Mouse (Mus musculus) intestine, postnatal 0 days (tissue): ENCODE measurements at regions not wholly inside any gene's neighbourhood (a gene's known extent, or its start where the extent isn't known, plus 50 kb on each side); places are given as distances from the start of the nearest gene placed in this dataset.

ENCODE experiments used
- ATAC-seq: fragments of 200-750 bp; cut with Nextera tagmentation; 2 replicates; pipeline ENCODE4 v1.8.0; 2017; ENCODE audit warnings: mild to moderate bottlenecking, moderate TSS enrichment, moderate library complexity
- H3K27ac ChIP-seq: fragments of 300-500 bp; sonication (generic); 2 replicates; pipeline ENCODE4 v1.5.1; 2014; ENCODE audit warnings: mild to moderate bottlenecking, low read depth, low read length, moderate library complexity
- H3K27me3 ChIP-seq: fragments of 300-500 bp; sonication (generic); replicated peaks from 2 replicates; pipeline ENCODE4 v1.6.1; 2014; ENCODE audit warnings: low read length, mixed read lengths; ENCODE audit not compliant: control insufficient read depth, insufficient read depth
- H3K36me3 ChIP-seq: fragments of 300-500 bp; sonication (generic); 2 replicates; pipeline ENCODE4 v1.6.1; 2014; ENCODE audit warnings: mild to moderate bottlenecking, moderate library complexity; ENCODE audit not compliant: control insufficient read depth, insufficient read depth
- H3K4me1 ChIP-seq: fragments of 300-500 bp; sonication (generic); replicated peaks from 2 replicates; pipeline ENCODE4 v1.6.1; 2014; ENCODE audit warnings: antibody characterized with exemption, low read length, mixed read lengths; ENCODE audit not compliant: control insufficient read depth, insufficient read depth
- H3K4me2 ChIP-seq: fragments of 300-500 bp; sonication (generic); replicated peaks from 2 replicates; pipeline ENCODE4 v1.6.1; 2014; ENCODE audit warnings: low read depth, mild to moderate bottlenecking, moderate library complexity
- H3K4me3 ChIP-seq: fragments of 300-500 bp; sonication (generic); 2 replicates; pipeline ENCODE4 v1.5.1; 2014; ENCODE audit warnings: low read depth, low read length
- H3K9ac ChIP-seq: fragments of 300-500 bp; sonication (generic); 2 replicates; pipeline ENCODE4 v1.6.1; 2014; ENCODE audit warnings: mild to moderate bottlenecking, low read depth, low read length
- H3K9me3 ChIP-seq: fragments of 300-500 bp; sonication (generic); 2 replicates; pipeline ENCODE4 v1.6.1; 2016; ENCODE audit warnings: mixed run types; ENCODE audit not compliant: control insufficient read depth
- CTCF ChIP-seq: sonication (generic); IDR thresholded peaks from 2 replicates; pipeline ENCODE4 v1.5.1; 2016; ENCODE audit warnings: low read depth, mild to moderate bottlenecking, control low read depth, antibody characterized with exemption, moderate library complexity
- WGBS: fragments of 180-500 bp; shearing (Covaris S2); extraction: QIAGEN DNeasy Blood & Tissue Kit; methylation state at CpG from one replicate; pipeline ENCODE4 v1.1.7; 2014; 5-methylcytosine and 5-hydroxymethylcytosine counted together

GRCm38 (mm10) chrX:11961350-11961749 lies 198.8 kb downstream of the Bcor start:
- Histone ChIP-seq H3K27ac (no peak overlapping the region), H3K4me2 (no peak overlapping the region), H3K9ac (no peak overlapping the region), H3K36me3 (no peaks in the 10 kb centered on the region), H3K4me1 (no peaks in the 10 kb centered on the region), H3K9me3 (no peaks in the 10 kb centered on the region), H3K27me3 (no peaks in the 10 kb centered on the region), H3K4me3 (no peak overlapping the region)
- TF ChIP-seq CTCF = no peak
- ATAC-seq = no peak
- WGBS = 21% methylated on average over 2 of the region's 2 CpGs

- WGBS = 79% methylated on average over 3 of the region's 3 CpGs
- no peak for TF ChIP-seq CTCF
- ATAC-seq = no peak
- Histone ChIP-seq H3K4me3 (no peak overlapping the region), H3K9me3 (no peaks in the 10 kb centered on the region), H3K27me3 (no peaks in the 10 kb centered on the region), H3K4me1 (no peaks in the 10 kb centered on the region), H3K36me3 (no peaks in the 10 kb centered on the region), H3K9ac (no peak overlapping the region), H3K27ac (no peak overlapping the region), H3K4me2 (no peak overlapping the region)
These were observed 195.7 kb downstream of the Bcor start for GRCm38 (mm10) chrX:11964428-11964827.

DNA sequence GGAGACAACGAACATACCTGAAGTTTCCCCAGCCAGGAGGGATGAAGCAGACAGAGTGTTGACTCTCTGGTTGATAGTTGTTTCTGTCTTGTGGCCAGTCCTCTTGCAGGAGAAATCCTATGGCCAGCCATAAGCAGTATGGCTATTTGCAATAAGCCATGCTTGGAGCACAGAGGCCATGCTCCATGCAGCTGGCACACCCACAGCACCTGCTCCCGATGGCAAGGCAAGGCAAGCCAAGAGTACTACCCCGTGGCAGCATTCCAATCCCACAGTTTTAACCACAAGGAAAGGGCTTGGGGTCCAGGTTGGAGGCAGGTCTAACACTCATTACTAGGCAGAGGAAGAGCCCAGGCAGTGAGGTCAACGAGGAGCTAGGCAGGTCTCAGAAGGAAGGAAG lies 181.5 kb downstream of the Bcor start:
- WGBS = 75% methylated on average over 4 of the region's 4 CpGs
- H3K36me3 ChIP-seq = no peaks in the 10 kb centered on the region
- no peak for ATAC-seq

GRCm38 (mm10) chrX:11983276-11983675 lies 176.9 kb downstream of the Bcor start:
- no peak overlapping the region for H3K4me2 ChIP-seq
- WGBS = 82% methylated on average over 1 of the region's 1 CpGs

More for the DNA sequence above, 181.5 kb downstream of the Bcor start:
- Histone ChIP-seq H3K27ac (no peak overlapping the region), H3K9ac (no peak overlapping the region), H3K4me3 (no peak overlapping the region), H3K4me1 (no peaks in the 10 kb centered on the region), H3K27me3 (no peaks in the 10 kb centered on the region), H3K9me3 (no peaks in the 10 kb centered on the region), H3K4me2 (no peak overlapping the region)
- no peak for TF ChIP-seq CTCF

More at GRCm38 (mm10) chrX:11983276-11983675, 176.9 kb downstream of the Bcor start:
- no peak for TF ChIP-seq CTCF
- H3K27me3 ChIP-seq = no peaks in the 10 kb centered on the region
- no peak for ATAC-seq
- H3K4me3 ChIP-seq = no peak overlapping the region
- H3K4me1 ChIP-seq = no peaks in the 10 kb centered on the region
- no peaks in the 10 kb centered on the region for H3K36me3 ChIP-seq
- no peak overlapping the region for H3K27ac ChIP-seq
- no peak overlapping the region for H3K9ac ChIP-seq
- H3K9me3 ChIP-seq = no peaks in the 10 kb centered on the region
